Mouse (Mus musculus) mature B cell (primary cell): ENCODE results near the gene Mars2.

Source experiments
- in situ Hi-C: fragments of 300-500 bp; cut with MboI; formaldehyde crosslinking; loops from 2 replicates; pipeline ENCODE4 v1.14.3; 2019

Mars2 gene

GRCm38 (mm10) chr1:55236890-55237642 is at the start of gene Mars2:
Gene Mars2 (plus strand): TSS chr1:55237177.
- in situ Hi-C loops, result loop anchor here (10.0 kb wide), 1 partner anchor 138 kb away; no protein-coding TSS in a partner anchor

DNA sequence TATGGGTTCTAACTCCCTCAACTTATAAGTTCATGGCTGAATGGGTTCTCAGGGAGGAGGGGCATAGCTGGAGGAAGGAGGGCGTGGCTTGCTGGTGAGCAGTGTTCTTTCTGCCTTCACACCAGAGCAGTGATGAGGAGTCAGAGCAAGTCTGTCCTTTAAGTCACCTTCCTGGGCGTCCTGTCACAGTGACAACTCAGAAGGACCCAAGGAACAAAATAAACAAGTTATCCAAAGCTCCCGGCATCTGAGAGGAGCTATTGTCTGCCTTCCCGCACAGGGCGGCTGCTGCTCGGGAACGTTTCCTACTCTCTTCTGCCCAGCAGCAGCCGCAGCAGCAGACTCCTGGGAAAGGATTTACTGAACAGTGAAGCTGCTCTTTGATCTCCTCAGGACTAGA is 45.0 kb upstream of the Mars2 start:
- in situ Hi-C loops, result no loop called here

DNA sequence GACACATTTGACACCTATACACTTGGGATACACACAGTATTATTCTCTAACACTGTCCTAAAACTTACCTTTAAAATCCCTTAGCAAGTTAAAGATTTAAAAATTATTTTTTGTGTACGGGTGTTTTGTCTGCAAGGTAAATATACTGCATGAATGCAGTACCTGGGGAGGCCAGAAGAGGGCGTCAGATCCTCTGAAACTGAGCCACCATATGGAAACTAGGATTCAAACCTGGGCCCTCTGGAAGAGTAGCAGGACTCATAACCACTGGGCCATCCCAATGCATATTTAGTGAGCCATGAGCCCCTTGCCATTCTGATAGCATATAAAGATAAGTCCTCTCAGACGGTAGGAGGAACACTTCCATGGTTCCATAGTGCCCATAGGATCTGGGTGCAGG is 44.2 kb upstream of the Mars2 start:
- in situ Hi-C loops, result no loop called here

DNA sequence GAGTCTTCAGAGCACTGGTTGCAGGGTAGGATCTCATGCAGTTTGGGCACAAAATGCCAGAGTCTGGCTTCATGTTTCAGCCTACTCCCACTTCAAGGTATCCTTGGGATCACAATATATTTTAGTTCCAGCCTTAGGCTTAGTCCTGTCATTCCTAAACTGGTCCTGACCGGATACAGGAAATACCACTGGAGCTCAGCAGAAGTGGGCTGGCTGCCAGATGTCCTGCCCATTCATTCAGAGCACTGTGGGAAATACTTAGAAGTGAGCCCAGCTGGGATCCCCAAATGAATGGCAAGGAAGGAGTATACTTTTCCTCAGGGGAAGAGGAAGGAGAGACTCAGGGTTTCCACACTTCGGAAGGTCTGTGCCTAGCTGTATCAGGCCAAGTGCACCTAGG is 43.7 kb upstream of the Mars2 start:
- in situ Hi-C loops, result no loop called here

GRCm38 (mm10) chr1:55194064-55194915 is 42.7 kb upstream of the Mars2 start:
- in situ Hi-C loops, result no loop called here

- in situ Hi-C loops, result no loop called here
Observed at GRCm38 (mm10) chr1:55195021-55195420, 42.0 kb upstream of the Mars2 start.

DNA sequence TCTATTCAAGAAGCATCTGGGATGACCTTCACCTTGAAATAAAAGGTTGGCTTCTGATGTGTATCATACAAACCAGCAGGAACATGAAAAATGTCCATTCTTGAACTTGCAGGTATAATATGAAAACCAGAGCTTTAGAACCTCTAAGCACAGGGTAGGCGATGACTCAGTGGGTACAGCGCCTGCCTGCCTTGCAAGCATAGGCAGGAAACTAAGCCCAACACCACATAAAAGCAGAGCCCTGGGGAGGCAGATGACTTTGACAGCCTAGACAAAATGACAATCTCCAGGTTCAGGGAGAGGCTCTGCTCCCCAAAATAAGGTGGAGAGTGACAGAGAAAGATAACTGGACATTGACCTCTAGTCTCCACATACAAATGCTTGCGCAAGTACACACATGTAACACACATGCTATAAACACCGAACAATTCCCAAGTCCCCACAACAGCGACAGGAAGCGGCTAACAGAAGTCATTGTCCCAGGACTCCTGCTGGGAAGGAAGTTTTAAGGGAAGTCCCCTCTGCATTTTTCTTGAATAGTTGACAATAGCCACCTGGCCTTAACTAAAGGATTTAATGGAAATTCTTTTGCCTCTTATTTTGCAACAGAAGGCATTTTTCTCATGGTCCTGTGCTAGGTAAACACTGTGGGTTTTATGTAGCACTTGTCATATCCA is 40.5 kb upstream of the Mars2 start:
- in situ Hi-C loops, result no loop called here

DNA sequence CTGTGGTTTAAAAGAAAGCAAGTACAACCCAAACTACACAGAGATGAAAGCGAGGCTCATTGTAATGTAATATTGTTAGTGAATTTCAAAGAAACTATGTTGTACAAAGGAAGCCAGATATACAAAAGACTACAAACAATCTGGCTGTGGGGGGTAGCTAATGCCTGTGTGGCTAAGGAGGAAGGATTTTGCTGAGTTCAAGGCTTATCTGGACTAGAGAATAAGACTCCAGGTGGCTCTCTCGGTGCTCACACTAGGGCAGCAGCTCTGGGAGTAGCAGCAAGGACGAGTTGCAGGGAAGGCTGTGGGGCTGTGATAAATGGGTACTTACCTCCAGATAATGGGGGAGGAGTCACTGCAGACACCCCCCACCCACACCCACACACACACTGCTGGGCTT is 38.3 kb upstream of the Mars2 start:
- in situ Hi-C loops, result no loop called here

DNA sequence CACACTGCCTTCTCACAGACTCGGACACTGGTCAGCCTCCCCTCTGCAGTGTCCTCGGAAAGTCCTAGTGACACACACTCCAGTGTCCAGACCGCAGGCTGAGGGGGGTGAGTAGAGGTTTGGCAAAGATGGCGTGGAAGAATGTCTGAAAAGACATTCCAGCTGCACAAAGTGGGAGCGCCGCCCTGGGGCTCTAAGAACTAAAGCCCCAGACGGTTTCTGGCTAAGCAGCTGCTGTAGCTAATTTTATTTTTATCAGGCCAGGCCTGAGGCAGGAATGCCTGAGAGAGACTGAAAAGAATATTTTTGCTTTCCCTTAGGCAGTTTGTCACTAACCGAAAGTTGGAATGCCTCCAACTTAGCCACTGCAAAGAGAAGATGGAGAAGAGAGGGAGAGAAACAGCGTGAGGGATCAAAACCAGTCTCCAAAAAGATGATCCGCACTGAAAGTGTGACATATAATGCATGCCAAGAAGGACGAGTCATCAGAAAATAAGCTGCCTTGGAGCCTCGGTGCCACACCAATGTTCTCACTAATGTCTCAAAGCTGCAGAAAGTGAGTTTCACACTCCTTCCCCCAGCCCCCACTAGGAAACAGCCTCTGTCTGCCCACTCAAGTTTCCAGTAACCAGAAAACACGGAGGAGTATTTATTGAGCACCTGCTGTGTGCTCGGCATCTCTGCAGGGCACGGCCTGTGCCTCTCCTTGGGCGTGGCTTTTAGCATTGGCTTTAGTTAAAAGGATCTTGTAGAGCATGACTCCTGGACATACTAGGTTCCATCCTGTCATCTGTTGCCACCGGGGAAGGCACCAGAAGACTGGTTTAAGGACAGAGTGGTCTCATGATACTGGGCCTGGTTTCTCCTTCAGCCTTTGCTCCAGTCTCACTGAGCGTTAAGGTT is 34.9 kb upstream of the Mars2 start:
- in situ Hi-C loops, result no loop called here

DNA sequence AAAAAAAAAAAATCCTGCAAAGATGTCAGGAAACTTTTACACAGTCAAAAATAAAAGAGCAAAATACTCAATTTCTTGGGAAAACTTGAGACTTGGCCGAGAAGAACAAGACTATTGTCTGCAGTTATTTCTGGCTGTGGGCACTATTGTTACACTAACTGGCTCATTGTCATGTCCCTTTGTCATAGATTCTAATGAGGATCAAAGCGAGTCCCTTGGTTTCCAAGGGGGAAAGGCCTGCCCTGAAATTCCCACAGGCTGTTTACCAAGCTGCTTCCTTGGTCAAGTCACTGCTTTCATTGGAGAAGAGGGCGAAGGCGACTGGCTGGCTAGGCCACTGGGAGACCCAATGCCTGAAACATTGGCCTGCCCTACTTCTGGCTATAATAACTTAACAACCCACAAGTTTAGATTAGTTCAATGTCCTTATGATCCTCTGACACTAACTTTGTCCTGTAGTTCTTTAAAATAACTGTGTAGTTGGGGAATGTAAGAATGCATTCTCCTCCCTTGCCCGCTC is 31.1 kb upstream of the Mars2 start:
- in situ Hi-C loops, result no loop called here

- in situ Hi-C loops, result no loop called here
Observed at GRCm38 (mm10) chr1:55207561-55207960, 29.4 kb upstream of the Mars2 start.

GRCm38 (mm10) chr1:55208500-55209140 is 28.4 kb upstream of the Mars2 start:
- in situ Hi-C loops, result no loop called here

DNA sequence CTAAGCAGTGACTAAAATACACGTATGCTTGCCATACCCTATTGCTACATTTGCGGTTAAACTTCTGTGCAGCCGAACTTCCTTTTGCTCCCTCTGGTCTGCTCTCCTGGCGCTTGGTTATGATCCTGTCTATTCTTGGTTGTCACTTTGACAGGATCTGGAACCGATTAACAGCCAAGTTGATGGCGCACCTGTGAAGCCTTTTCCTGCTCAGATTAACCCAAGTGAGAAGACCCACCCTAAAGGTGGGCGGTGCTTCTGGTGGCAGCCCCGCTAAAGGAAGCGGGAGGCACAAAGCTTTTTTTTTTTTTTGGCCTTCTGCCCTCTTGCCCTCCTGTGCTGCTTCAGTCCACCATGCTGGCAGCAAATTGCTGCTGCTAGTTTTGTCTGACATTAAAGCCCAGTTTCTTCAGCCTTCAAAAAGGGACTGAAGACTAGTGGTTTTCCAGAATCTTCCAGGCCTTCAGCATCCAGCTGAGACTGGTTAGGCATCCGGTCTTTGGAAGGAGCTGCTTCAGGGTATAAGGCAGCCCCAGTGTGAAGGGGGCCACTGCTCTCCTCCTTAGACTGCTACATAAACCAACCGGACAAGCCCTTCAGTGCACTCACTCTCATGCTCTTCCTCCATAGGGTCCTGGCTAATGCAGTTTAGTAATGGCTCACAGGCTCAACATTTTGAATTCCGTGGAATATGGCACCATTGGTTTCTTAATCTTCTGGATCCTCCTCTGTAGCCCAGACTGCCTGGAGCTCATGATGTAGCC is 26.6 kb upstream of the Mars2 start:
- in situ Hi-C loops, result no loop called here

- in situ Hi-C loops, result no loop called here
Observed at GRCm38 (mm10) chr1:55211081-55211480, 25.9 kb upstream of the Mars2 start.

DNA sequence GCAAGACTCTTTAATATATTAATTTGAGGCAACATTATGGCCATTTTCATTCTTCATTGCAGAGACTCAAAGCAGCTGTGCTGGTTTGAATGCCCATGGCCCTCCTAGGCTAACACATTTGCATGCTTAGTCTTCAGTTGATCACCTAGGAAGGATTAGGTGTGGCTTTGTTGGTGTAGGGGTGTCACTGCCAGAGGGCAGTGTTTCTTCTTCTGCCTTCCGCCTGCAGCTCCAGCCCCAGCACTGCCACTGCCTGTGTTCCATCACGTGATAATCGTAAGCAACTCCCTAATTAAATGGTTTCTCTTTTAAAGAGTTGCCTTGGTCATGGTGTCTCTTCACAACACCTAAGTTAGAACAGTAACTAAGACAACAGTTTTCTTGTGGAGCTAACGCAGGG is 24.2 kb upstream of the Mars2 start:
- in situ Hi-C loops, result no loop called here

GRCm38 (mm10) chr1:55213475-55213874 is 23.5 kb upstream of the Mars2 start:
- in situ Hi-C loops, result no loop called here

GRCm38 (mm10) chr1:55213936-55214335 is 23.0 kb upstream of the Mars2 start:
- in situ Hi-C loops, result no loop called here

GRCm38 (mm10) chr1:55215185-55215813 is 21.7 kb upstream of the Mars2 start:
- in situ Hi-C loops, result no loop called here

GRCm38 (mm10) chr1:55217191-55217590 is 19.8 kb upstream of the Mars2 start:
- in situ Hi-C loops, result no loop called here

DNA sequence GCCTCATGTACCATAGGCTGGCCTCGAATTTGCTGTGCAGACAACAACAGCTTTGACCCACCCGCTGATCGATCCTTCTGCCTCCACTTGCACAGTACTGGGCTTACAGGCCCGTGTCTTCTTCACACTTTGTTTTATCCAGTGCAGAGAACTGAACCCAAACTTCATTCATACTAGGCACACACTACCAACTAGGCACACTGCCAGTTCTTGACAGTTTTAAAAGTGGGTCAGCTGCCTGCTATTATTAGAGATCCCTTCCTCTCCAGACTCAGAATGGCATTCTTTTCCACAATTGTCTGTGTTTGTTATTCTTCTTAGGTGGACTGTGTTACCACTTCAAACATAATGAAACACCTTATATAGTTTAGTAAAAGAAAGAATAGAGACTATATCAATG is 15.6 kb upstream of the Mars2 start:
- in situ Hi-C loops, result no loop called here
